Mouse (Mus musculus): Measurements from ENCODE around the gene Nqo2.

Gene Nqo2

DNA sequence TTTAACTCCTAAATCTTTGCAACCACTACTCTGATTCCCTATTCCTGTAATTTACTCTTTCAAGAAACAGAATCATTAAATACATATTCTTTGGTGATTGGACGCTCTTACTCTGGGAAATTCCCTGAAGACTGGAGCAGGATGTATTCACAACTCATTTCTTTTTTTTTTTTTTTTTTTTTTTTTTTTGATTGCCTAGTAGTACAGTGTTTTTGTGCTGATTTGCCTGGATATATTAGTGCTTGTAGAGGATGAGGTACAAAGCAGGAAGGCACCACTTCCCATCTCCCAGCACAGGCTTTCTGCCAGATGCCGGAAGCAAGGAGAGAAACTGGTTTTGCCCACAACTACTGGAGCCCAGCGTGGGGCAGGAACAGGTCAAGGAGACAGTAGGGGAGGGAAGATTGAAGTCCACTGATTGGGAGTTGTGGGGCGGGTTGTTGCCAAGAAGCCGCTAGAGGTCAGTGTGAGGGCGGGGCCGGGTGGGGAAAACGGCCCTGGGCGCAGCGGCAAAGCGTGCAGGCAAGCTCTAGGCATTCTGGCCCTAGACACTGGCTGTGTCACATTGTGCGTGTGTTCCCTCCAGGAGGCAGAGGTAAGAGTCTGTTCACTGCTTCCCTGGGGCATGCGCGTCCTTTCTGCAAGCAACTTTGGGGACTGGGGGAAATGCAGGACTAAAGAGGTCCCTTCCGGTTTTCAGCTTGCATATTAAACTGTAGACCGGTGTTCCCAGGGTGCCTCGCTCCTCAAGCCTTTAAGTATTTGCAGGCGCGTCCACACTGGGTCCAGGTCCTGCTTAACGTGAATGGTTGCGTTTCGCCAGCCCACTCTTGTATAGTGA is at the start of gene Nqo2:
TSS of gene Nqo2 (plus strand) at position 482 of the 841 bp plus-strand sequence.
- DNase-seq (ENCODE audit: extremely low read depth, low read depth), result peak; percentile 73

- no peak for DNase-seq (ENCODE audit: extremely low read depth, low read depth)
These were observed 43.4 kb upstream of the Nqo2 start for GRCm38 (mm10) chr13:33921041-33921440.

DNA sequence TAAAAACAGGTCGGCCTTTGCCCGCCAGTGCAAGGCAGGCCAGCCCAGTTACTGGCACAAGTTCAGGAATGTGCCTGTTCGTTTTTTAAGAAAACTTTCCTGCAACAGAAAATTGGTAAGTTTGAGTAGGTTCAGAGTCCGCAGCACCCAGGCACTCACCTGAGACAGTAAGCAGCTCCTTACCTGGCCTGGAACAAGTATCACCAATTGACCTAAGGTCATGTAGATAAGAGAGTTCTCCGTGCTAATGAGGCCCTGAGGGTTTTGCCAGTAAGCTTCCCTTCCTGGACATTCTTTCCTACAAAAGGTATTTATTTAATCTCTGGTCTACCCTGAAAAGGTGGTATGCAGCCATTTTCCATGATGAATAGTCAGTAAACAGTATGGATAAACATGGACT is 42.8 kb upstream of the Nqo2 start:
- no peak for DNase-seq (ENCODE audit: extremely low read depth, low read depth)

GRCm38 (mm10) chr13:33930281-33930680 is 34.2 kb upstream of the Nqo2 start:
- no peak for DNase-seq (ENCODE audit: extremely low read depth, low read depth)

DNA sequence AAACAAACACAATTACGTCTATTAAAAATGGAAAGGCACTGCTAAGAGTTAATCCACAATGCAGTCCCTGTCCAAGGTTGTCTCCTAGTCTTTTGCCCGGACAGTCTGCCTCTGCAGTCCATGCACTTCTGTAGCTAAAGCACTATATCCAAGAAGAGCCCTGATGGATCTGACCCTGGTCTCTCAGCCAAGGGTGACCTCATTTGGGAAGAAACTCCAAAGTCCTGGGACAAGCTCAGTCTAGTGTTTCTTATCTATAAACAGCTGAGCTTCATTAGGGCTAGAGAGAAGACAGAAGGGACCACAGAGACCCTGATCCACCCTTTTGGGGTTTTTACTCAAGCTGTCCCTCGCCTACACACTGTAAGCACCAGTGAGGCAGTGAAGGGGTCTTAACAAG is 33.6 kb upstream of the Nqo2 start:
- DNase-seq (ENCODE audit: extremely low read depth, low read depth), result no peak

DNA sequence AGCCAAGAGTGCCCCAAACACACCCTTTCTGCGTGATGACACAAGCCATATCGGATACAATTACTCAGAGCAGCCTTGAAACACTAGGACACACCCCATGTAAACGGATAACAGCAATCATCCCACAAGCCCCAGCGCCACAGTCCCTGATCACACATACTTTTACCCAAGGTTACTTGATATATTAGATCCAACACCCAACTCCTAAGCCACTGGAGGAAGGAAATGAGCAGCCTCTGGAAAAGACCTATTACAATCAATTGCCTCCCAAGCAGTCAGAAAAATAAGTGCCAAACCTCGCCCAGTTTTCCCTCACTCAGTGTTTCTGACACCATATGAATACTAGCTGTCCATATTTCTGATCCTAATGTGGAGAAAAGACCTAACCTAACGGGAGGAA is 29.7 kb upstream of the Nqo2 start:
- DNase-seq (ENCODE audit: extremely low read depth, low read depth), result peak; percentile 31

DNA sequence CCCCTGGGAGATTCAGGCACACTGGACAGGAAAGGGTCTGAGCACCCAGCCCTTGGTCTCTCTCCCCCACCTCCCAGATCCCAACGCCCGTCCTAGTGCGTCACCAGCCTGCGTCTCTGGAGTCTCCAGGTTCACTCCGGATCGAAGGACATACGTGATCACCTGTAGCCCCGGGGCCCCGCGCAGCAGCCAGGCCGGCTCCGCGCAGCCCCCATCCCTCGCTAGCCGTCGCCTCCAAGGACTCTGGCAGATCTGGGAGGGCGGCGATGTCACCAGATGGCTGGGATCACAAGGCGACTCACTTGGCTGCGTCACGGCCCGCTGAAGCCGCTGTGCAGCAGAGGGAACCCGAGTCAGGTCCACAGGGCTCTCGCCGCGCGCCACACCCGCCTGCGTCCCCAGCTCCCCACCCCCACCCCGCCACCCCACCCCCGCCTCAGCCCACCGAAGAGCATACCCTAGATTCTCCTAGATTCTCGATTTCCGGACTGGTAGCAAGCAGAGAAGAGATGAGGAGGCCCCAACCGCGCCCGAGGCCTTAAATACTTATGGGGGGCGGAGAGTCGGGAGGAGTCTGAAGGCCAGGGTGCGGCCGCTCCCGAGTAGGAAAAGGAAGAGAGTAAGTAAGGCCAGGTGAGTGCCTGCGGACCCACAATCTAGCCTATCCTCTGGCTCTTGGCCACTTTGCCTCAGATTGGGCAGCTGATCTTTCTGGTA is 28.9 kb upstream of the Nqo2 start:
- peak; percentile 43 for DNase-seq (ENCODE audit: extremely low read depth, low read depth)

- DNase-seq (ENCODE audit: extremely low read depth, low read depth), result peak; percentile 36
These were observed 27.3 kb upstream of the Nqo2 start for GRCm38 (mm10) chr13:33937151-33937550.

GRCm38 (mm10) chr13:33937587-33937986 is 26.9 kb upstream of the Nqo2 start:
- peak; percentile 46 for DNase-seq (ENCODE audit: extremely low read depth, low read depth)

DNA sequence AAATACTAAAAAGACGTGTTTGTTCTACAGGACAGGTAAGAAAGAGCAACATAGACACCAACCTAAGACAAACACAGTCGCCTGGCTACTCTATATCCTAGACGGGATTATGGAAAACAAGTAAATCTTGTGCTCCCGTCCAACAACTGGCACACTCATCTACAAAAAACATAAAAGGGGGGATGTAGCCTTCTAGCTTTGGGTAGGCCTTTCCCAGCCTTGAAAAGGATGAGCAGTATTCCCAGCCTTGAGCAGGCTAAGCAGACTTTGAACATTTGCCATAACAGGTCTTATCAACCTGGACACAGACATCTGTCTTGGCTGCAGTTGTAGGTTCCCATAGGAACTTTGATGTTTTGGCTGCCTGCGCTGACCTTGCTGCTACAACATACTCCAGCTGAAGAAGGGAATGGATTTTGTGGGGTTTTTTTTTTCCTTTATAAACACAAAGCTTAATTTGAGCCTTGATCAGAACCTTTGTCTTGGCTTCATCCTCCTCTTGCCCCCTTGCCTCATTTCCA is 23.1 kb upstream of the Nqo2 start:
- no peak for DNase-seq (ENCODE audit: extremely low read depth, low read depth)

DNA sequence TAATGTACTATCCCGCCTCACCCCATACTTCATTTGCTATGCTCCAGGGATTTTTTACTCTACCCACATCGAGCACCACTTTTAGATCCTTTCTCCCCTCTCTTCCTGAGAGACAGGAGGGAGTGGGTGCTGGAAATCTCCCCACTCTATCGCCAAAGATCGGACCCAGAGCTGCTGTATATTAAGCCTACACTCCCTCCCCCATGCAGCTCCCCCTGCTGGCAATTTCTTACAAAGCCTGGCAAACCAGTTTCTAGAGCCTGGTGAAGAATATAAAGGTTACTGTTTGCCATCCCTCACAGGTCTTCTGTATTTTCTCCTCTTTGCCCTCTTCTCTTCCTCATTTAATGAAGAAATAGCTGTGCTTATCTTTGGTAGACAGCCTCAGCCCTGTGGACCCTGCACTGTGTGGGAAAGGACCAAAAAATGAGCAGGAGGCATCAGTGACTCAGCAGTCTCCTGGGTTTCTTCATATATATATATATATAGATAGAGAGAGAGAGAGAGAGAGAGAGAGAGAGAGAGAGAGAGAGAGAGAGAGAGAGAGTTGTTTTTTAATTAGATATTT is 22.2 kb upstream of the Nqo2 start:
- peak; percentile 85 for DNase-seq (ENCODE audit: extremely low read depth, low read depth)

DNA sequence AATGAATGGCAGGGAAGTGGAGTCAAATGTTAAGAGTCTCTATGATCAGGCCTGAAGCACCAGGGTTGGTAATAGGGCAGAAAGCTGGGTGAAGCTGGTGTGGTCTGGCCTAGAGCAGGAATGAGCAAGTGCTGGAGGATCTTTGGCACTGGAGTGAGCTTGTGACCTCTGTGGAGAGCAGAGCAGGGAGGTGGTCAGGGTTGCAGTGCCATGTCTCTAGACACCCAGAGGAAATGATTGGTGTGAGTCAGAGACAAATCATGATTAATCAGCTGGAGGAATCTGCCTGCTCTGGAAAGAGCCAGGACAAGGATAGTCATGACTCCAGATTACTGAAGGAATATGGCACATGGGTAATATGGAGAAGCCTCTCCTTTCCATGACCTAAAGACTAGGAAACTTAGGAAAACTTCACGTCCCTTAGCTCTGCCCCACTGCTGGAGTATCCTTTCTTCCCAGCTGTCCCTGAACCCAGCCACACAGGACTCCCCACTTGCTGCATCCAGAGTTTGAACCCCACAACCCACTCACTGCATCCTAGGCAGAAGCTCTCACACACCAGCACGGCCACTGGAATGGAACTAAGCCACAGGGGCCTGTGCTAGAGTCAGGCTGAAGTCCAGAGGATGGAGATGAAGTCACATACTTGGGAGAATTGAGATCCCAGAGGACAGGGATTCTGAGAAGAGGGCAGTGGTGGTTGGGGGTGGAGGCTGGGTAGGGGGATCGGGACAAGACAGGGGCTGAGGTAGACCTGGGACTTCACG is 13.0 kb upstream of the Nqo2 start:
- DNase-seq (ENCODE audit: extremely low read depth, low read depth), result no peak

DNA sequence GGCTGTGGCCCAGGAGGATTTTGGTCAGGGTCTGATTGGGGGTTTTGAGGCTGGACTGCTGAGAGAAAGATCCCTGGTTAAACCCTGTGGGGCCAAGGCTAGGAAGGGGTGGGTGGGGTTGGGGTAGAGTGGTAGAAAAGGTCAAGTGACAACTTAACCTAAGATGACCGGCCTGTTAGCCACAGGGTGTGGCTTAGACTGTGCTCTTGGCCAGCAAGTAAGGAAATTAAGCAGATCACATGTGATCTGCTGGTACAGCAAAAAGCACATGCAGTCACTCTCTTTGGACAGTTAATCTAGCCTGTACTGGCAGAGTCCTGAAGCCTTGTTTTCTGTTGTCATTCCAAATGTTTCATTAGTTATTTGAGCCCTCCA is 12.4 kb upstream of the Nqo2 start:
- no peak for DNase-seq (ENCODE audit: extremely low read depth, low read depth)

DNA sequence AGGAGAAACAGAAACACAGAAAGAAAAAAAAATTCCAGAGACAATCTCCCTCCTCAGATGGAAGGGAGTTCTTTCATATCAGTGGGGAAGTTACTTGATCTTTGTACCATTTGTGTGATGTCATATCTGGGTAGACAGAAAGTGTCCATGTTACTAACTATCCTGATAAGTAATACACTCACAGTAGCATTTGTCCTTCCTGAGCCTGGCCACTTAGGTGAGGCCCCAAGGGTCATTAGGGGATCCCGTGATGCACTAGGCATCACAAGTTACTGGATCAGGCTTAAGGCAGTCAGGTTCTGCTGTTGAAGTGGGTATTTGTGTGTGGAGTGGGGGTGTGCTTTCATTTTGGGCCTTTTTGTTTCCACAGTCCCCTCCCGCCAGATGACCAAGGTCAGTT is 11.5 kb upstream of the Nqo2 start:
- no peak for DNase-seq (ENCODE audit: extremely low read depth, low read depth)

GRCm38 (mm10) chr13:33956571-33957421 is 7.7 kb upstream of the Nqo2 start:
- peak; percentile 27 for DNase-seq (ENCODE audit: extremely low read depth, low read depth)

GRCm38 (mm10) chr13:33959771-33960170 is 4.7 kb upstream of the Nqo2 start:
- no peak for DNase-seq (ENCODE audit: extremely low read depth, low read depth)

DNA sequence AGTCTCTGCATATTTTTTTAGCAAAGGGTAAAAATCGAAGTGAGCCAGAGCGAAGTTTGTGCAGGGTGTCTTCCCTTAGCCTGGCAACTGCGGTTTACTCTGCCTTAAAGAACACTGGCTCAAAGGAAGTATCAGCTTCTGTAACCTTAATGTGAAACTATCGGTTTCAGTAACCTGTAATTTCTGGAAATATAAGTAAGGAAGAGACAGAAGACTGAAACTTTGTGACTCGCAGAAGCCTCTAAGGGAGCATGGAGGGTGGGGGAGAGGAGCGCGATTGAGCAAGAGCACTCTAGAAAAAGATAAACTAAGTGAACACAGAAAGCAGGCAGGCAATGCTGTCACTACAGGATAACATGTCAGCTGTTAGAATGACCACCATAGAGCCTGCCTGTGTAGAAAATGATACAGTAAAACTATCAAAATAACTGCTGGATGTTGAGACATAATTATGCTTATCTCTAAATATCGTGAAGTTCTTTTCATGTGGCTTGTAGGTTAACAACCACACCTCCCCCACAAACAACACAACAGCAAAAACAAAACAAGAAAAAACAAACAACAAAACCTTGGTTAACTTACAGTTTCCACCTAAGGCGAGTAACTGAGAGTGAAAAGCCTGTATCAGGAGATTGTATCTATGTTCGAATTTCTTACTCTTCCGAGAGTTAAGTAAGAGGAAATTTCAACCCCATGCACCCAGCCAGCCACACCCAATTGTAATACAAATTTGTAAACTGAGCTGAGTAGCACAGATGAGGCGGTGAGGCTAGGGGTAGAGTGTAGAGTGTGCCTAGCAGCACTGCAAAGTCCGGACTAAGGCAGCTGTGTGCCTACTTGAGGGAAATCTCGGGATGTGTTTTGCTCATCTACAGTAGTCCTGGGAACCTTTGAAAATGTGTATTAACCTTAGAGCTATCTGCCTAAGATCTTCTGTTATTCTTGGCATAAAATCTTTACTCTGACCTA is 853 bp downstream of the Nqo2 start:
- peak; percentile 33 for DNase-seq (ENCODE audit: extremely low read depth, low read depth)

DNA sequence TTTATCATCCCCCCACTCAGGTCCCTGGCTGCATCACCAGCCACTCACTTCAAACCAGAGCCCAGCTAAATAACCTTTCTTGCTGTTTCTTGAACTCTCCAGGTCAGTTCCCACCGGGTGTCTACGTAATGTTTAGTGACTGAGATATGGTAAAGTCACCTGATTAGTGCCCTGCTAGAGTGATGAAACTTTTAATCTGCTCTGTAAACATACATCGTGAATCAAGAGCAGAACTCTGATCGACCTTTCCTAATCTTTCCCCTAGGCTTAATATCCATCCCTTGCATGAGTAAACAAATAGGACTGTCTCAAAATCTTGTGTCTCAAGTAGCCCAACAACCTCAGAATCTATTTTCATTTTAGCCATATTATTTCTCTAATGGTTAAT is 1.5 kb downstream of the Nqo2 start:
- no peak for DNase-seq (ENCODE audit: extremely low read depth, low read depth)

DNA sequence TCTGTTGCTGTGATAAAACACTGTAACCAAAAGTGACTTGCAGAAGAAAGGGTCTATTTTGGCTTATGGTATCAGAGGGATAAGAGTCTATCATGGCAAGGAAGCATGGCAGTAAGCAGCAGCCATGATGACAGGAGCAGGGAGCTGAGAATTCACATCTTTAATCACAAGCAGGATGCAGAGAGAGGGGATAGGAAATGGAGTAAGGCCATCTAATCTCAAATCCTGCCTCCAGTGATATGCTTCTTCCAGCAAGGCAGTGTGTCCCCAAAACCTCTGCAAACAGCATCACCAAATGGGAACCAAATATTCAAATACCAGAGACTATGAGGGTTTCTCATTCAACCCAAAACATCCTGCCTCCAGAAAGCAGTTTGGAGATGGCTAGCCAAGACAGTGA is 2.1 kb downstream of the Nqo2 start:
- DNase-seq (ENCODE audit: extremely low read depth, low read depth), result no peak

Measured in MEL-GATA-1-ER (cell line).